Comparison of ENCODE assay signal across 6 mouse cellular contexts in genomic region chr1:86539583-86539982, GRCm38 (mm10). TPM values are rescaled to one million over a fixed set of nuclear protein-coding genes. Genes with fewer than 3 reads are reported as not detected.
DNase-seq lines count a peak whose midpoint lies in the region; ATAC-seq and TF ChIP-seq lines count a peak whose summit lies in the region.
"Not testable (repeated sequence)": the region's sequence is repeated elsewhere in the genome, so short reads cannot be mapped to it uniquely, and the experiment has no call there.

No protein-coding gene starts in this region.

- H3K9ac ChIP-seq in MEL (ENCODE audit: control insufficient read depth, low read depth, low read length, poor library complexity, severe bottlenecking); liver, embryonic 14.5 days (replicated peaks); lung, embryonic 14.5 days: not testable (repeated sequence)

- DNase-seq in MEL (ENCODE audit: low read depth, low spot score); gastrocnemius, adult 2 months; layer of hippocampus, adult 2 months (ENCODE audit: low spot score in 2 of 2); liver, embryonic 14.5 days (ENCODE audit: low read depth in 3 of 3, low spot score in 3 of 3); lung, embryonic 14.5 days: not testable (repeated sequence)

- not testable (repeated sequence) for H3K27me3 ChIP-seq in E14TG2a.4 (ENCODE audit: insufficient read depth, low read length); MEL (ENCODE audit: control insufficient read depth in 1 of 2, insufficient read depth in 2 of 2, low read length in 2 of 2); liver, embryonic 14.5 days (ENCODE audit: control insufficient read depth, insufficient read depth, low read length); lung, embryonic 14.5 days (ENCODE audit: insufficient read depth, low read length)

- WGBS in liver, embryonic 14.5 days (ENCODE audit: insufficient replicate concordance) = 71% methylated on average over 12 of the region's 12 CpGs
- WGBS in lung, embryonic 14.5 days = 84% methylated on average over 12 of the region's 12 CpGs

- H3K4me2 ChIP-seq in liver, embryonic 14.5 days (ENCODE audit: low read depth); lung, embryonic 14.5 days: not testable (repeated sequence)

- peaks cover 20% of the 10 kb centered on the region for H3K4me1 ChIP-seq in E14TG2a.4 (replicated peaks; ENCODE audit: low read depth, low read length)
- not testable (repeated sequence) for H3K4me1 ChIP-seq in MEL (ENCODE audit: control insufficient read depth in 1 of 2, insufficient read depth in 2 of 2, low read length in 2 of 2); liver, embryonic 14.5 days (replicated peaks; ENCODE audit: control insufficient read depth in 2 of 2, insufficient read depth in 2 of 2, low read length in 1 of 2); lung, embryonic 14.5 days (ENCODE audit: insufficient read depth)

- H3K36me3 ChIP-seq in E14TG2a.4 (ENCODE audit: insufficient read depth, low read length) (peaks cover 30% of the 10 kb centered on the region), MEL (ENCODE audit: control insufficient read depth in 1 of 2, insufficient read depth in 2 of 2, low read length in 2 of 2) (peaks cover 8 to 10% of the 10 kb centered on the region in 2 experiments; a peak in 3 of 4 replicates)
- H3K36me3 ChIP-seq in liver, embryonic 14.5 days (replicated peaks; ENCODE audit: control insufficient read depth, insufficient read depth, low read depth) = not testable (repeated sequence)
- H3K36me3 ChIP-seq in lung, embryonic 14.5 days (ENCODE audit: insufficient read depth) = peaks cover 34% of the 10 kb centered on the region

- TF ChIP-seq RAD21 in MEL (IDR thresholded peaks at IDR 0.05; ENCODE audit: low read depth, low read length) = not testable (repeated sequence)

- not testable (repeated sequence) for H3K4me3 ChIP-seq in E14TG2a.4 (replicated peaks; ENCODE audit: low read length); MEL (ENCODE audit: control insufficient read depth in 1 of 2, insufficient read depth in 1 of 2, low read depth in 2 of 2, low read length in 2 of 2); gastrocnemius, adult 2 months; layer of hippocampus, adult 2 months; liver, embryonic 14.5 days (ENCODE audit: insufficient read depth in 1 of 2, low read depth in 2 of 2, low read length in 2 of 2); lung, embryonic 14.5 days (ENCODE audit: low read depth, low read length)

- TF ChIP-seq CTCF in E14TG2a.4 (conservative IDR thresholded peaks at IDR 0.05; ENCODE audit: low read length) = peak; percentile 27; the same call in 1 of the 2 replicates
- peak in 2 of 3 experiments; percentile 14 to 15; a peak in 2 of 6 replicates for TF ChIP-seq CTCF in MEL (IDR thresholded peaks at IDR 0.05 in 2 of 3, conservative IDR thresholded peaks at IDR 0.05 in 1 of 3; ENCODE audit: control insufficient read depth in 1 of 3, insufficient read depth in 1 of 3, low read depth in 2 of 3, low read length in 3 of 3, poor library complexity in 1 of 3, severe bottlenecking in 1 of 3)
- 0 out of 2 replicates have a peak, but pooled peaks have one; percentile 6 for TF ChIP-seq CTCF in gastrocnemius, adult 2 months (IDR thresholded peaks at IDR 0.05)
- peak; percentile 51 for TF ChIP-seq CTCF in layer of hippocampus, adult 2 months (conservative IDR thresholded peaks at IDR 0.05)
- 0 out of 2 replicates have a peak, but pooled peaks have one; percentile 26 for TF ChIP-seq CTCF in liver, embryonic 14.5 days (IDR thresholded peaks at IDR 0.05; ENCODE audit: low read depth)
- 0 out of 2 replicates have a peak, but pooled peaks have one; percentile 2 for TF ChIP-seq CTCF in lung, embryonic 14.5 days (IDR thresholded peaks at IDR 0.05; ENCODE audit: low read depth)

- H3K9me3 ChIP-seq in E14TG2a.4 (ENCODE audit: low read length); MEL (replicated peaks; ENCODE audit: insufficient read depth, low read length); liver, embryonic 14.5 days (ENCODE audit: control insufficient read depth, low read length); lung, embryonic 14.5 days (ENCODE audit: low read depth, low read length): not testable (repeated sequence)

- not testable (repeated sequence) for TF ChIP-seq POLR2A in MEL (IDR thresholded peaks at IDR 0.05; ENCODE audit: control insufficient read depth in 1 of 2, insufficient read depth in 1 of 2, low read depth in 1 of 2, low read length in 2 of 2, poor library complexity in 1 of 2)

- TF ChIP-seq EP300 in MEL (IDR thresholded peaks at IDR 0.05; ENCODE audit: low read depth in 1 of 2, low read length in 2 of 2); liver, embryonic 14.5 days (IDR thresholded peaks at IDR 0.05; ENCODE audit: low read depth): not testable (repeated sequence)

- not testable (repeated sequence) for ATAC-seq in liver, embryonic 14.5 days (ENCODE audit: insufficient read depth); lung, embryonic 14.5 days (ENCODE audit: insufficient read depth)

- intact Hi-C loops in gastrocnemius, adult 2 months (cut with DNase I) = not testable (repeated sequence)

- H3K27ac ChIP-seq in MEL (ENCODE audit: control insufficient read depth, low read depth, low read length); gastrocnemius, adult 2 months; layer of hippocampus, adult 2 months; liver, embryonic 14.5 days; lung, embryonic 14.5 days (ENCODE audit: low read depth): not testable (repeated sequence)

- not testable (repeated sequence) for H3K79me2 ChIP-seq in MEL (ENCODE audit: control insufficient read depth, insufficient read depth, low read length, poor library complexity)

TF ChIP-seq in MEL, 35 proteins besides CTCF, POLR2A, EP300 and RAD21:
- TF ChIP-seq ZNF384 (IDR thresholded peaks at IDR 0.05; ENCODE audit: low read depth, low read length) = 0 out of 2 replicates have a peak, but pooled peaks have one; percentile 16

RNA-seq across cellular contexts. Expression of gene Ptma, which starts 13.1 kb away (rescaled TPM):
- 3,309 and 3,407 TPM in 2 replicates for total RNA-seq in MEL (2012; rRNA removed)
- polyA plus RNA-seq in MEL (2012; ENCODE audit: insufficient read depth in 1 of 2, insufficient read length in 2 of 2, low read depth in 1 of 2, low replicate concordance in 2 of 2, missing spikeins in 1 of 2) = 1,000 to 10,000 TPM; 2,419 to 4,891 TPM
- total RNA-seq in gastrocnemius, adult 2 months (2021) = 100 to 1,000 TPM in 1 of 2 experiments, 10 to 100 TPM in 1; 58.5 to 108 TPM
- total RNA-seq in layer of hippocampus, adult 2 months (2021) = 100 to 1,000 TPM; 478 to 491 TPM
- polyA plus RNA-seq in liver, embryonic 14.5 days (2012; rRNA removed) = 466 and 1,286 TPM in 2 replicates
- polyA plus RNA-seq in liver, embryonic 14.5 days (2014; fragmentation: Nextera tagmentation; extraction: Ambion mirVana) = 993 and 1,059 TPM in 2 replicates
- polyA plus RNA-seq in lung, embryonic 14.5 days (2014; fragmentation: Nextera tagmentation; extraction: Ambion mirVana) = 3,453 and 3,547 TPM in 2 replicates

RNA-seq across cellular contexts. Expression of gene Pde6d, which starts 42.8 kb away (rescaled TPM):
- total RNA-seq in MEL (2012; rRNA removed) = 13.4 and 13.8 TPM in 2 replicates
- 10 to 100 TPM in 1 of 2 experiments, not detected in 1; 79.9 TPM for polyA plus RNA-seq in MEL (2012; ENCODE audit: insufficient read depth in 1 of 2, insufficient read length in 2 of 2, low read depth in 1 of 2, low replicate concordance in 2 of 2, missing spikeins in 1 of 2)
- 10 to 100 TPM; 24.3 to 30.3 TPM for total RNA-seq in gastrocnemius, adult 2 months (2021)
- total RNA-seq in layer of hippocampus, adult 2 months (2021) = 10 to 100 TPM; 49.0 to 54.7 TPM
- polyA plus RNA-seq in liver, embryonic 14.5 days (2012; rRNA removed) = 18.0 and 20.0 TPM in 2 replicates
- 23.6 and 25.2 TPM in 2 replicates for polyA plus RNA-seq in liver, embryonic 14.5 days (2014; fragmentation: Nextera tagmentation; extraction: Ambion mirVana)
- polyA plus RNA-seq in lung, embryonic 14.5 days (2014; fragmentation: Nextera tagmentation; extraction: Ambion mirVana) = 57.6 and 58.5 TPM in 2 replicates

RNA-seq across cellular contexts. Expression of gene Cops7b, which starts 43.1 kb away (rescaled TPM):
- total RNA-seq in MEL (2012; rRNA removed) = 34.3 and 36.0 TPM in 2 replicates
- polyA plus RNA-seq in MEL (2012; ENCODE audit: insufficient read depth in 1 of 2, insufficient read length in 2 of 2, low read depth in 1 of 2, low replicate concordance in 2 of 2, missing spikeins in 1 of 2) = 10 to 100 TPM in 1 of 2 experiments, not detected in 1; 64.8 TPM
- total RNA-seq in gastrocnemius, adult 2 months (2021) = 10 to 100 TPM; 10.2 to 11.0 TPM
- total RNA-seq in layer of hippocampus, adult 2 months (2021) = 10 to 100 TPM; 19.5 to 20.6 TPM
- 16.3 and 16.5 TPM in 2 replicates for polyA plus RNA-seq in liver, embryonic 14.5 days (2012; rRNA removed)
- 11.4 and 12.2 TPM in 2 replicates for polyA plus RNA-seq in liver, embryonic 14.5 days (2014; fragmentation: Nextera tagmentation; extraction: Ambion mirVana)
- 37.6 and 38.0 TPM in 2 replicates for polyA plus RNA-seq in lung, embryonic 14.5 days (2014; fragmentation: Nextera tagmentation; extraction: Ambion mirVana)

Comparison
In these comparisons a context has a peak if more than half of its experiments do, and no peak if none do; other contexts are left out.
1. RNA of gene Ptma, which starts 13.1 kb away (total RNA-seq): 3,309 to 3,407 TPM in MEL and 478 to 491 TPM in layer of hippocampus, adult 2 months; 58.5 to 108 TPM in gastrocnemius, adult 2 months; every median in the first group is over 4 times any median in the second.
2. Peak in every context shown above with its lines, with median percentiles within 50 percentile points of each other: CTCF ChIP-seq.